Mouse (Mus musculus) gastrocnemius, adult 2 months (tissue): ENCODE measurements around the gene Slc23a2. TPM values are rescaled to one million over a fixed set of nuclear protein-coding genes. Genes with fewer than 3 reads are reported as not detected.
A peak's percentile ranks its signal among the peaks of the same experiment; 100 is the strongest.

ENCODE experiments used
- DNase-seq: peaks from one replicate; pipeline ENCODE4 v3.0.0; 2022
- H3K27ac ChIP-seq: fragments of 200-600 bp; 2 replicates; pipeline ENCODE4 v1.8.1; 2022; ENCODE audit warnings: mild to moderate bottlenecking
- H3K4me3 ChIP-seq: fragments of 200-600 bp; 2 replicates; pipeline ENCODE4 v1.8.1; 2022; ENCODE audit warnings: mild to moderate bottlenecking, moderate library complexity
- CTCF ChIP-seq: fragments of 200-600 bp; IDR thresholded peaks from 2 replicates; pipeline ENCODE4 v1.8.1; 2022; ENCODE audit warnings: antibody characterized with exemption, mild to moderate bottlenecking, moderate library complexity
- intact Hi-C: fragments of 180-260 bp; cut with DNase I; formaldehyde crosslinking; loops from one replicate; pipeline ENCODE4 v1.15.1; 2025
- total RNA-seq, 2 experiments: library from RNA; stranded (reverse); gene quantifications; 2 replicates each; pipeline ENCODE4 v1.2.3; 2021

Slc23a2 gene
- total RNA-seq, 2 experiments from 2014 or later = 7.7 to 10.8 TPM

- no peak for TF ChIP-seq CTCF
- intact Hi-C loops = no loop called here
- peak; percentile 62 for DNase-seq
- Histone ChIP-seq H3K4me3 (no peak overlapping the region), H3K27ac (peak overlapping the region; percentile 51)
Observed at GRCm38 (mm10) chr2:132017611-132018010, 127.3 kb downstream of the Slc23a2 start.

GRCm38 (mm10) chr2:132016034-132016433 lies 128.9 kb downstream of the Slc23a2 start:
- DNase-seq = no peak
- no peak overlapping the region for H3K4me3 ChIP-seq
- no peak for TF ChIP-seq CTCF
- intact Hi-C loops = no loop called here
- H3K27ac ChIP-seq = no peak overlapping the region

GRCm38 (mm10) chr2:132013152-132013551 lies 131.8 kb downstream of the Slc23a2 start:
- intact Hi-C loops = no loop called here
- DNase-seq = no peak
- Histone ChIP-seq H3K27ac (no peak overlapping the region), H3K4me3 (no peak overlapping the region)
- no peak for TF ChIP-seq CTCF

GRCm38 (mm10) chr2:132010781-132011180 lies 134.1 kb downstream of the Slc23a2 start:
- H3K27ac ChIP-seq = no peak overlapping the region
- no peak for TF ChIP-seq CTCF
- no peak overlapping the region for H3K4me3 ChIP-seq
- intact Hi-C loops = no loop called here
- DNase-seq = no peak

GRCm38 (mm10) chr2:132008186-132008585 lies 136.7 kb downstream of the Slc23a2 start:
- TF ChIP-seq CTCF = no peak
- intact Hi-C loops = no loop called here
- H3K27ac ChIP-seq = 0 out of 2 replicates have a peak overlapping the region, but pooled peaks have one; percentile 8
- H3K4me3 ChIP-seq = no peak overlapping the region
- no peak for DNase-seq

GRCm38 (mm10) chr2:132007475-132007819 lies 137.5 kb downstream of the Slc23a2 start:
- TF ChIP-seq CTCF = no peak
- intact Hi-C loops = no loop called here
- no peak for DNase-seq
- Histone ChIP-seq H3K4me3 (no peak overlapping the region), H3K27ac (peak overlapping the region; percentile 77)

- peak; percentile 92 for DNase-seq
- peak overlapping the region; percentile 11; the same call in 1 of the 2 replicates for H3K4me3 ChIP-seq
- TF ChIP-seq CTCF = no peak
- intact Hi-C loops = loop anchor here (1.0 kb wide), 1 partner anchor 36 kb away; no protein-coding TSS in a partner anchor
- H3K27ac ChIP-seq = peak overlapping the region; percentile 77
Observed at GRCm38 (mm10) chr2:132006561-132007474, 138.1 kb downstream of the Slc23a2 start.

- no peak overlapping the region for H3K4me3 ChIP-seq
- no peak for TF ChIP-seq CTCF
- DNase-seq = peak; percentile 46
- peak overlapping the region; percentile 77 for H3K27ac ChIP-seq
- intact Hi-C loops = no loop called here
Observed at GRCm38 (mm10) chr2:132005445-132005844, 139.5 kb downstream of the Slc23a2 start.

GRCm38 (mm10) chr2:132004495-132005136 lies 140.3 kb downstream of the Slc23a2 start:
- TF ChIP-seq CTCF = no peak
- no peak for DNase-seq
- Histone ChIP-seq H3K27ac (peak overlapping the region; percentile 77), H3K4me3 (no peak overlapping the region)
- intact Hi-C loops = no loop called here

GRCm38 (mm10) chr2:132003916-132004315 lies 141.0 kb downstream of the Slc23a2 start:
- H3K4me3 ChIP-seq = no peak overlapping the region
- H3K27ac ChIP-seq = peak overlapping the region; percentile 77; the same call in 1 of the 2 replicates
- DNase-seq = no peak
- no peak for TF ChIP-seq CTCF
- intact Hi-C loops = no loop called here

Other genes starting within 250 kb of the Slc23a2 start
- gene Prnp, start 235.2 kb downstream of the Slc23a2 start, total RNA-seq = 10 to 100 TPM; 79.9 to 89.5 TPM
- under 1 TPM in 1 of 2 experiments, not detected in 1; 0.11 TPM for gene Prn, start 235.2 kb downstream of the Slc23a2 start, total RNA-seq
- gene Prnd, start 194.2 kb downstream of the Slc23a2 start, total RNA-seq = under 1 TPM; 0.08 to 0.15 TPM
- 1 to 10 TPM; 3.5 to 6.8 TPM for gene Rassf2, start 114.8 kb downstream of the Slc23a2 start, total RNA-seq
- 10 to 100 TPM; 23.2 to 28.1 TPM for gene Tmem230, start 102.7 kb upstream of the Slc23a2 start, total RNA-seq
- gene Pcna, start 108.2 kb upstream of the Slc23a2 start, total RNA-seq = 10 to 100 TPM; 19.0 to 22.9 TPM
- 10 to 100 TPM; 13.0 to 17.7 TPM for gene Cds2, start 118.0 kb upstream of the Slc23a2 start, total RNA-seq
- not detected for gene Prokr2, start 240.3 kb upstream of the Slc23a2 start, total RNA-seq